Mouse (Mus musculus) neural tube, embryonic 14.5 days (tissue): ENCODE data around the gene Ank3. TPM values are rescaled to one million over a fixed set of nuclear protein-coding genes. Genes with fewer than 3 reads are reported as not detected.

ENCODE experiments used
- ATAC-seq: fragments of 200-750 bp; cut with Nextera tagmentation; 2 replicates; pipeline ENCODE4 v1.8.0; 2017; ENCODE audit warnings: low read depth, mild to moderate bottlenecking, moderate TSS enrichment, moderate library complexity
- H3K27ac ChIP-seq: fragments of 300-500 bp; sonication (generic); 2 replicates; pipeline ENCODE4 v1.5.1; 2014; ENCODE audit warnings: low read depth, mild to moderate bottlenecking, control low read depth, low read length, moderate library complexity, mixed read lengths
- H3K27me3 ChIP-seq: fragments of 300-500 bp; sonication (generic); 2 replicates; pipeline ENCODE4 v1.6.1; 2014; ENCODE audit warnings: low read length; ENCODE audit not compliant: control insufficient read depth, insufficient read depth
- H3K36me3 ChIP-seq: fragments of 300-500 bp; sonication (generic); 2 replicates; pipeline ENCODE4 v1.6.1; 2014; ENCODE audit warnings: low read length, mixed read lengths; ENCODE audit not compliant: control insufficient read depth, insufficient read depth
- H3K4me1 ChIP-seq: fragments of 300-500 bp; sonication (generic); 2 replicates; pipeline ENCODE4 v1.6.1; 2014; ENCODE audit warnings: low read length; ENCODE audit not compliant: control insufficient read depth, insufficient read depth
- H3K4me2 ChIP-seq: fragments of 300-500 bp; sonication (generic); 2 replicates; pipeline ENCODE4 v1.6.1; 2014; ENCODE audit warnings: mild to moderate bottlenecking, low read depth, low read length, control low read depth
- H3K4me3 ChIP-seq: fragments of 300-500 bp; sonication (generic); 2 replicates; pipeline ENCODE4 v1.5.1; 2014; ENCODE audit warnings: low read depth, low read length, control low read depth, mixed read lengths
- H3K9ac ChIP-seq: fragments of 300-500 bp; sonication (generic); replicated peaks from 2 replicates; pipeline ENCODE4 v1.6.1; 2014; ENCODE audit warnings: low read depth, mild to moderate bottlenecking, control low read depth, low read length, mixed read lengths
- H3K9me3 ChIP-seq: fragments of 300-500 bp; sonication (generic); 2 replicates; pipeline ENCODE4 v1.6.1; 2016; ENCODE audit warnings: low read length; ENCODE audit not compliant: control insufficient read depth
- WGBS: fragments of 180-500 bp; shearing (Covaris S2); extraction: QIAGEN DNeasy Blood & Tissue Kit; methylation state at CpG from one replicate; pipeline ENCODE4 v1.1.7; 2014; 5-methylcytosine and 5-hydroxymethylcytosine counted together
- polyA plus RNA-seq: library from polyadenylated mRNA; unstranded; fragments of >200 nt; fragmentation: Nextera tagmentation; extraction: Ambion mirVana; gene quantifications from 2 replicates; pipeline ENCODE4 v1.2.1, GENCODE M21; 2014

Ank3 gene
- polyA plus RNA-seq, 1 experiment from 2014 or later: 198 TPM

DNA sequence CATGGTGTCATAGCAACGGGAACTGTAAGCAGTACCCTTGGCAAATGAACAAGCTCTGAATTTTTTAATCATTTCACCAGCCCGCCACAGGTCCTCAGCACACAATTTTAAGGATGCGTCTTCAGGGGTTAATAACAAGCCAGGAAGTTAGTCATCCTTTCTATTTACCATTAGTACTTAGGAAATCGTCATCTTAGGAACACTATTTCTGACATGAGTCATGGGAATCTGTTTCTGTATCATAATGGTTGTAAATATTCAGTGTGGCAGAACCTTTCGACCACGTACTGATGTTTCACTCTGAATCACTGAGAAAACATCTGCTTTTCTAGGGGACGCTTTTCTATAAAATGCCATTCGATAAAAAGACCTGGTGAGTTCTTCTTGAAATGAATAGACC is 109.1 kb downstream of the Ank3 start:
- no peak for ATAC-seq
- Histone ChIP-seq H3K4me1 (no peaks in the 10 kb centered on the region), H3K4me3 (no peak overlapping the region), H3K9me3 (no peaks in the 10 kb centered on the region), H3K27ac (no peak overlapping the region), H3K9ac (no peak overlapping the region), H3K36me3 (no peaks in the 10 kb centered on the region), H3K27me3 (no peaks in the 10 kb centered on the region), H3K4me2 (no peak overlapping the region)
- 87% methylated on average over 8 of the region's 8 CpGs for WGBS

DNA sequence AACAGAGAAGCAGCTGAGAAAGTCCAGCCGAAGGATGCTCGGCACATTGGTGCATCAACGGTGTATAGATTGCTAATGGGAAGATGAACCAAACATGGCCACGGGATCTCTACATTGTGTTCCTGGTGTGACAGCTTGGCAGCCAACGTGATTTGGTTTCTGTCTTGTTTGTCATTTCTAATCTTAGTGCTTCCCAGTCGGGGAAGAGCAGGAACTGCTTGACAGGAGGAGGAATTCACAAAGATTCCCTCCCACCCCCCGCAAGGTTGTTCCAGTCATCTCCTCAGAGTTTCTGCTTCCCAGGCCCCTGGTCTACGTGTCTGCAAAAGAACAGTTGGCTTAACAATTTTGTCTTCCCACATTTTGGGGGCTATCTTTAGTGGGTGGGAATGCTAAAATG is 111.8 kb downstream of the Ank3 start:
- H3K9ac ChIP-seq: no peak overlapping the region
- no peaks in the 10 kb centered on the region for H3K27me3 ChIP-seq
- ATAC-seq: no peak
- no peak overlapping the region for H3K27ac ChIP-seq
- WGBS: 87% methylated on average over 8 of the region's 8 CpGs
- no peaks in the 10 kb centered on the region for H3K9me3 ChIP-seq
- H3K4me1 ChIP-seq: no peaks in the 10 kb centered on the region
- no peak overlapping the region for H3K4me2 ChIP-seq
- no peak overlapping the region for H3K4me3 ChIP-seq
- H3K36me3 ChIP-seq: no peaks in the 10 kb centered on the region

DNA sequence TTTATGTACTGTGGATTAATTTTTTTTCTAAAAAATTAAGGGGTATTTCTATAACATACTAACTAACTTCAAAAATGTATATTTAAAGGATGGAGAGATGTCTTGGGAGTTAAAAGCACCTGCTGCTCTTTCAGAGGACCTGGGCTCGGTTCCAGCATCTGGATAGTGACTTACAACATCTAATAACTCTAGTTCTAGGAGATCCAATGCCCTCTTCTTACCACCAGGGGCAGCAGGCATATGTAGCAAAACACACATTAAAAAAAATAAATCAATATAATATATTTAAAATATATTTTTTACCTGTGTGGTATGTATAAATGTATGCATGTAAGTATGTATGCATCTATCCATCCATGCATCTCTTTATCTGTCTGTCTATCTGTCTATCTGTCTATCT is 112.7 kb downstream of the Ank3 start:
- Histone ChIP-seq H3K27ac (no peak overlapping the region), H3K4me3 (no peak overlapping the region), H3K9ac (no peak overlapping the region), H3K27me3 (no peaks in the 10 kb centered on the region), H3K9me3 (no peaks in the 10 kb centered on the region), H3K4me1 (no peaks in the 10 kb centered on the region), H3K4me2 (no peak overlapping the region), H3K36me3 (no peaks in the 10 kb centered on the region)
- no peak for ATAC-seq
- WGBS: 71% methylated on average over 1 of the region's 1 CpGs

DNA sequence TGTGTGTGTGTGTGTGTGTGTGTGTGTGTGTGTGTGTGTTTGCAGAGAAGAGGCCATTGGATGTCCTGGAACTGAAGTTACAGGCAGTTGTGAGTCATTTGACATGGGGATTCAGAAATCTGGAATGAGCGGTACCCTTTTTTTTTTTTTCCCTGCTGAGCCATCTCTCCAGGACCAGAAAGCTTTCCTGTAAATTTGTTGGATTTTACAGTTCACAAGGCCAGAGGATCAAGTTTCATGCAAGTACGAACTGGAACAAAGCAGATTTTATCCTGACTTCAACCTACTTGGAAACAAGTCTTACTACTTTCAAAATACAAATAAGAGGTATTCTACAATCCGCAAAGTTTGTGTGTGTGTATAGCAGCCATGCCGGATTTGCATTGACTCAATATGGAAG is 123.4 kb downstream of the Ank3 start:
- Histone ChIP-seq H3K4me3 (no peak overlapping the region), H3K4me1 (no peaks in the 10 kb centered on the region)
- WGBS: 84% methylated on average over 4 of the region's 4 CpGs

DNA sequence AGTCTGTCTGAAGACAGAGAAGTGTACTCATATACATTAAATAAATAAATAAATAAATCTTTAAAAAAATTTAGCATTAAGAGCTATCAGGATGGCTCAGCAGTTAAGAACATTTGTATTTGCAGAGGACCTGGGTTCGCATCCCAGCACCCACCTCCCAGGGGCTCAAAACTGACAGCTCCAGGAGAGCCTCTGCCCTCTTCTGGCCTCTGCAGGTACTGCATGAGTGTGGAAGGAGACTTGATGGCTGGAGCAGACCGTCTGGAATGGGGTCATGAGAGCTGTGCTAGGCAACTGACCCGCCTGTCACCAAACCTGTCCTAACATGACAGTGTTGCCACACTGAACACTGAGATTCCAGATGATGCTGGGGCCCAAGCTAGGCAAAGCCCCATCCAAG is 124.6 kb downstream of the Ank3 start:
- Histone ChIP-seq H3K27ac (no peak overlapping the region), H3K4me2 (no peak overlapping the region), H3K9ac (no peak overlapping the region), H3K27me3 (no peaks in the 10 kb centered on the region), H3K4me1 (no peaks in the 10 kb centered on the region), H3K4me3 (no peak overlapping the region), H3K36me3 (no peaks in the 10 kb centered on the region), H3K9me3 (no peaks in the 10 kb centered on the region)
- ATAC-seq: no peak
- 85% methylated on average over 3 of the region's 3 CpGs for WGBS

More for the DNA sequence above, 123.4 kb downstream of the Ank3 start:
- Histone ChIP-seq H3K36me3 (no peaks in the 10 kb centered on the region), H3K9ac (no peak overlapping the region), H3K27me3 (no peaks in the 10 kb centered on the region), H3K27ac (no peak overlapping the region), H3K9me3 (no peaks in the 10 kb centered on the region), H3K4me2 (no peak overlapping the region)
- ATAC-seq: no peak

DNA sequence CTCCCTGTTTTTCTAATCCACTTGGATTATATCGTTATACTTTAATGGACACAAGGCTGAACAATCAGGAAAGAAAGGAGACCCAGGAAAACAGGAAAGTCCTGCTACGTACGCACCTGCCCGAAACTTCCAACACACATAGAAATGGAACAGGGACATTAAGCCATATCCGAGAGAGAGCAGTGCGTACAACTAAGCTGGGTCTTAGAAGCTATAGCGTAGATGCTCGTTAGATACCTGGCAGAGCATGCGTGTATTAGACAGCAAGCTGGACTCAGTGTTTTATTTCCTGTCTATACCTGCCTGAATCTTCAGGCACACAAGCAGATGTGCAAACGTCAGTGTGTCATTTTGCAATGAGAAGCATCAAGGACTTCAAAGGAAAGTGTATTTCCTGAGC is 128.7 kb downstream of the Ank3 start:
- 93% methylated on average over 10 of the region's 10 CpGs for WGBS
- Histone ChIP-seq H3K36me3 (no peaks in the 10 kb centered on the region), H3K9ac (no peak overlapping the region), H3K4me2 (no peak overlapping the region), H3K27ac (no peak overlapping the region), H3K4me3 (no peak overlapping the region), H3K27me3 (no peaks in the 10 kb centered on the region), H3K4me1 (no peaks in the 10 kb centered on the region), H3K9me3 (no peaks in the 10 kb centered on the region)
- no peak for ATAC-seq

DNA sequence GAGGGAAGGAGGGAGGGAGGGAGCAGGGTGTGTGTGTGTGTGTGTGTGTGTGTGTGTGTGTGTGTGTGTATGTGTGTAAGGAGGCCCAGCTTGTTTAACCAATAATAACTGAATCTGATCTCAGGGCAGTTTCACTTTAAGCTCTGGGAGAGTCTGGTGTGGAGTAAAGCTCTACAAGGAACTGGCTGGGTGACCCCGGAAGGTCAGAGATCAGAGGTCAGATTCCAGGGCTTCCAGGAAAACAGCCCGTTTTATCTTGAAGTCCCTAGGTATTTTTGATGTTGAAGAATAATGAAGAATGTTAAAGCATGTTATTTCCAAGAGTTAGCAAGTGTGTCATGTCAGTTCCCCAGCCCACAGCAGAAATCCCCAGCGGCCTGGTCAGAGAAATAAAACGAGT is 130.2 kb downstream of the Ank3 start:
- no peak for ATAC-seq

DNA sequence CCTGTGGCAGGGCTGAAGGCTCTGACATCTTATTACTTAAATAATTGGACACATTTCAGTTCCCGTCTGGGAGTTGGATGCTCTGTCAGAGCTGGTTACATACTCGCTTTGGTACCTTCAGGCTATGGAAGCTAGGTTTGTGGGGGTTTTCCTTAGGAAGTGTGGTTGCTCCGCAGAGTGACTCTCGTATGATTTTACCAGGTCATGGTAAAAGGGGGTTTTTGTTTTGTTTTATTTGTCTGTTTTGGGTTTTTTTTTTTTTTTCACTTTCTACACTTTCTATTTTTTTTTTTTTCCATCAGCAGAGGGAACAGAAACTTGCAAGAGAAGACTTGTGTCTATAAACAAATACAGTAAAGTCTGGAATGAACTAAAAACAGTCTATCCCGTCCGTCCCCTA is 131.8 kb downstream of the Ank3 start:
- H3K9me3 ChIP-seq: no peaks in the 10 kb centered on the region
- ATAC-seq: no peak
- 0 out of 2 replicates have a peak, but pooled peaks cover 4% of the 10 kb centered on the region for H3K4me1 ChIP-seq
- H3K4me2 ChIP-seq: no peak overlapping the region
- WGBS: 88% methylated on average over 6 of the region's 6 CpGs
- H3K36me3 ChIP-seq: no peaks in the 10 kb centered on the region
- no peak overlapping the region for H3K9ac ChIP-seq
- H3K4me3 ChIP-seq: no peak overlapping the region
- H3K27me3 ChIP-seq: no peaks in the 10 kb centered on the region
- H3K27ac ChIP-seq: no peak overlapping the region

More for the DNA sequence above, 130.2 kb downstream of the Ank3 start:
- WGBS: 81% methylated on average over 4 of the region's 4 CpGs
- no peaks in the 10 kb centered on the region for H3K36me3 ChIP-seq
- no peaks in the 10 kb centered on the region for H3K9me3 ChIP-seq
- H3K4me1 ChIP-seq: 0 out of 2 replicates have a peak, but pooled peaks cover 4% of the 10 kb centered on the region
- H3K27ac ChIP-seq: no peak overlapping the region
- no peaks in the 10 kb centered on the region for H3K27me3 ChIP-seq
- no peak overlapping the region for H3K9ac ChIP-seq
- no peak overlapping the region for H3K4me3 ChIP-seq
- no peak overlapping the region for H3K4me2 ChIP-seq

DNA sequence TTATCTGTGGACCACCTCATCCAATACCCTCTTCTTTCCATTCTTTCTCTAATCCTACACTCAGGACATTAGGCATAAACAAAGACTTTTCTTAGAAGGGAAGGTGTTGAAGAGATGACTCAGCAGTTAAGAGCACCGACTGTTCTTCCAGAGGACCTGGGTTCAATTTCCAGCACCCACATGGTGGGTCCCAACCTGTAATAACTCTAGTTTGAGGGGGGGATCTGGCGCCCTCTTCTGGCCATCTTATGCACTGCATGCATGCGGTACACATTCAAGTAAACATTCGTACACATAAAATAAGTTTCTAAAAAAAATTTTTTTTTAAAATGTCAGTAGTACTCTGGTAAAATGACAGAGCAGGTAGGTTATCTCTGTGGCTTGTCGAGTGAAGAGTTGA is 133.0 kb downstream of the Ank3 start:
- no peaks in the 10 kb centered on the region for H3K9me3 ChIP-seq
- WGBS: 79% methylated on average over 5 of the region's 5 CpGs
- H3K36me3 ChIP-seq: no peaks in the 10 kb centered on the region
- H3K4me3 ChIP-seq: no peak overlapping the region
- no peak overlapping the region for H3K27ac ChIP-seq
- ATAC-seq: no peak
- no peak overlapping the region for H3K9ac ChIP-seq
- no peaks in the 10 kb centered on the region for H3K27me3 ChIP-seq
- H3K4me2 ChIP-seq: no peak overlapping the region
- 0 out of 2 replicates have a peak, but pooled peaks cover 4% of the 10 kb centered on the region for H3K4me1 ChIP-seq
